Mouse (Mus musculus): ENCODE results near the gene Chat. TPM values are rescaled to one million over a fixed set of nuclear protein-coding genes. Genes with fewer than 3 reads are reported as not detected.

Gene Chat
- polyA plus RNA-seq, 1 experiment = not detected

DNA sequence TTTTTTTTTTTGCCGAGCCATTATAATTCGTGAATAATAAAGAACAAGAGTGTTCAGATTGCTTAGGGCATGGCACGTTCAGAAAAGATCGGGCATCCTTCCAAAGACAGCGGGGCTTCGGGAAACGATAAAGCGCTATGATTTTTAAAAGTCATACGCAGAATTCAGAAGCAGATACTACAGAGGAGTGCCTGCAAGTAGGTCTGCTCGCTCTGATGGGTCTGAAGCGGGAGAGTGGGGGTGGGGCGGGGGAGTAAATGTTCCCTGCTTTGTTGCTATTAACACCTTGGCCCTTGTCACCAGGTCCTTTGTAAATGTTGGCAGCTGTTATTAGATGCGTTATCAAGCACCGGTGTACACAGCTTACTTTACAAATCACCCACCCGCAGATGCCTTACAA lies 84.2 kb downstream of the Chat start:
- H3K36me3 ChIP-seq (ENCODE audit: control insufficient read depth, insufficient read depth, low read length) = no peaks in the 10 kb centered on the region

GRCm38 (mm10) chr14:32381066-32381465 lies 84.7 kb downstream of the Chat start:
- Histone ChIP-seq H3K36me3 (ENCODE audit: control insufficient read depth, insufficient read depth, low read length) (no peaks in the 10 kb centered on the region), H3K4me1 (ENCODE audit: control insufficient read depth, insufficient read depth, insufficient read length) (no peaks in the 10 kb centered on the region), H3K4me3 (ENCODE audit: extremely low read depth, insufficient read depth, insufficient read length) (no peak overlapping the region), H3K27me3 (ENCODE audit: control insufficient read depth, insufficient read depth, low read length) (no peaks in the 10 kb centered on the region), H3K27ac (ENCODE audit: insufficient read depth, low read length) (no peak overlapping the region)
- WGBS = 39% methylated on average over 7 of the region's 7 CpGs
- no peak for TF ChIP-seq CTCF (IDR thresholded peaks at IDR 0.05; ENCODE audit: extremely low read depth, insufficient read depth, insufficient read length, insufficient replicate concordance)
- no peak for TF ChIP-seq POLR2A (IDR thresholded peaks at IDR 0.05; ENCODE audit: low read depth, low read length)
- no peak for DNase-seq (ENCODE audit: low read depth in 1 of 2, low spot score in 2 of 2)

More for the DNA sequence above, 84.2 kb downstream of the Chat start:
- no peak overlapping the region for H3K4me3 ChIP-seq (ENCODE audit: extremely low read depth, insufficient read depth, insufficient read length)
- 50% methylated on average over 15 of the region's 15 CpGs for WGBS
- no peak overlapping the region for H3K27ac ChIP-seq (ENCODE audit: insufficient read depth, low read length)
- TF ChIP-seq CTCF (IDR thresholded peaks at IDR 0.05; ENCODE audit: extremely low read depth, insufficient read depth, insufficient read length, insufficient replicate concordance) (no peak), POLR2A (IDR thresholded peaks at IDR 0.05; ENCODE audit: low read depth, low read length) (no peak)
- no peaks in the 10 kb centered on the region for H3K4me1 ChIP-seq (ENCODE audit: control insufficient read depth, insufficient read depth, insufficient read length)
- no peaks in the 10 kb centered on the region for H3K27me3 ChIP-seq (ENCODE audit: control insufficient read depth, insufficient read depth, low read length)
- no peak for DNase-seq (ENCODE audit: low read depth in 1 of 2, low spot score in 2 of 2)

DNA sequence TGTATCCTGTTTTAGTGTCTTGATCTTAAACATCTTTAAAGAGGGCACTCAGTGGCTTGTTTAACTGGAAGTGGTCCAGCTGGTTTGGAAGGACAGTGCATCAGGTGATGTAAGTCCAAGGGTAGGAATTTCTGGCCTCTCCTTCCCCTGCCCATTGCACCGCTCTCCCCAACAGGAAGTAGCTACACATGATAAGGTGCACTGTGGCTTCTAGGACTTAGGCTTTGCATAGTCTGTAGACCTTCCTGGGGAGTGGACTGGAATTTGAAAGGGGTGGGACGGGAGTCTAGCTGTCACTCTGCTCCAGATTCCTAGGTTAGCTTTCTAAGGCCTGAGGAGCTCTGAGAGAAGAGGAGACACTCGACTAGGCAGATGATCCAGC lies 85.7 kb downstream of the Chat start:
- no peak overlapping the region for H3K4me3 ChIP-seq (ENCODE audit: extremely low read depth, insufficient read depth, insufficient read length)
- H3K27ac ChIP-seq (ENCODE audit: insufficient read depth, low read length) = no peak overlapping the region
- H3K4me1 ChIP-seq (ENCODE audit: control insufficient read depth, insufficient read depth, insufficient read length) = no peaks in the 10 kb centered on the region
- no peaks in the 10 kb centered on the region for H3K27me3 ChIP-seq (ENCODE audit: control insufficient read depth, insufficient read depth, low read length)
- WGBS = 33% methylated on average over 3 of the region's 3 CpGs
- no peak for DNase-seq (ENCODE audit: low read depth in 1 of 2, low spot score in 2 of 2)
- no peaks in the 10 kb centered on the region for H3K36me3 ChIP-seq (ENCODE audit: control insufficient read depth, insufficient read depth, low read length)
- no peak for TF ChIP-seq POLR2A (IDR thresholded peaks at IDR 0.05; ENCODE audit: low read depth, low read length)
- TF ChIP-seq CTCF (IDR thresholded peaks at IDR 0.05; ENCODE audit: extremely low read depth, insufficient read depth, insufficient read length, insufficient replicate concordance) = no peak

GRCm38 (mm10) chr14:32379395-32380098 lies 86.2 kb downstream of the Chat start:
- Histone ChIP-seq H3K27me3 (ENCODE audit: control insufficient read depth, insufficient read depth, low read length) (no peaks in the 10 kb centered on the region), H3K4me3 (ENCODE audit: extremely low read depth, insufficient read depth, insufficient read length) (no peak overlapping the region), H3K4me1 (ENCODE audit: control insufficient read depth, insufficient read depth, insufficient read length) (no peaks in the 10 kb centered on the region), H3K27ac (ENCODE audit: insufficient read depth, low read length) (no peak overlapping the region), H3K36me3 (ENCODE audit: control insufficient read depth, insufficient read depth, low read length) (no peaks in the 10 kb centered on the region)
- no peak for TF ChIP-seq POLR2A (IDR thresholded peaks at IDR 0.05; ENCODE audit: low read depth, low read length)
- TF ChIP-seq CTCF (IDR thresholded peaks at IDR 0.05; ENCODE audit: extremely low read depth, insufficient read depth, insufficient read length, insufficient replicate concordance) = no peak
- DNase-seq (ENCODE audit: low read depth in 1 of 2, low spot score in 2 of 2) = no peak
- WGBS = 28% methylated on average over 22 of the region's 22 CpGs

DNA sequence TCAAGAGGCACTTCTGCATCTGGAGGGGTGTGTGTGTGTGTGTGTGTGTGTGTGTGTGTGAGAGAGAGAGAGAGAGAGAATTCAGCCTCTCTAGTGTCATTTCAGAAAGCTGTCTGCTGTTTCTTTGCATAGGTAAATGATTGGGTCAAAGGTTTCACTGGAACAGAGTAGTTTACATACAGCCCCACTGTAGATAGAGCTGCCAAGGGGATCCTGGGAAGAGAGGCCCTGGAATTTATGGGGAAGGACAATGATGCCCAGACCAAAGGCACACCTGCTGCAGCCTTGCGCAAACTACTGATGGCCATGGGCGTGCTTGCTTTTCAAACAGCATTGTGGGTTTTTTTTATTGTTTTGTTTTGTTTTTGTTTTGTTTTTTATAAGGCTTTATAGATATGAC lies 93.3 kb downstream of the Chat start:
- Histone ChIP-seq H3K4me1 (ENCODE audit: control insufficient read depth, insufficient read depth, insufficient read length) (no peaks in the 10 kb centered on the region), H3K36me3 (ENCODE audit: control insufficient read depth, insufficient read depth, low read length) (no peaks in the 10 kb centered on the region), H3K27me3 (ENCODE audit: control insufficient read depth, insufficient read depth, low read length) (no peaks in the 10 kb centered on the region), H3K4me3 (ENCODE audit: extremely low read depth, insufficient read depth, insufficient read length) (no peak overlapping the region), H3K27ac (ENCODE audit: insufficient read depth, low read length) (no peak overlapping the region)
- WGBS = 87% methylated on average over 2 of the region's 2 CpGs
- TF ChIP-seq POLR2A (IDR thresholded peaks at IDR 0.05; ENCODE audit: low read depth, low read length) (no peak), CTCF (IDR thresholded peaks at IDR 0.05; ENCODE audit: extremely low read depth, insufficient read depth, insufficient read length, insufficient replicate concordance) (no peak)
- no peak for DNase-seq (ENCODE audit: low read depth in 1 of 2, low spot score in 2 of 2)

GRCm38 (mm10) chr14:32369756-32370155 lies 96.0 kb downstream of the Chat start:
- Histone ChIP-seq H3K4me3 (ENCODE audit: extremely low read depth, insufficient read depth, insufficient read length) (no peak overlapping the region), H3K27ac (ENCODE audit: insufficient read depth, low read length) (no peak overlapping the region), H3K36me3 (ENCODE audit: control insufficient read depth, insufficient read depth, low read length) (no peaks in the 10 kb centered on the region), H3K27me3 (ENCODE audit: control insufficient read depth, insufficient read depth, low read length) (no peaks in the 10 kb centered on the region), H3K4me1 (ENCODE audit: control insufficient read depth, insufficient read depth, insufficient read length) (no peaks in the 10 kb centered on the region)
- no peak for TF ChIP-seq POLR2A (IDR thresholded peaks at IDR 0.05; ENCODE audit: low read depth, low read length)
- TF ChIP-seq CTCF (IDR thresholded peaks at IDR 0.05; ENCODE audit: extremely low read depth, insufficient read depth, insufficient read length, insufficient replicate concordance) = no peak
- WGBS = 72% methylated on average over 7 of the region's 7 CpGs
- no peak for DNase-seq (ENCODE audit: low read depth in 1 of 2, low spot score in 2 of 2)

- H3K4me1 ChIP-seq (ENCODE audit: control insufficient read depth, insufficient read depth, insufficient read length) = no peaks in the 10 kb centered on the region
- 67% methylated on average over 7 of the region's 7 CpGs for WGBS
- TF ChIP-seq POLR2A (IDR thresholded peaks at IDR 0.05; ENCODE audit: low read depth, low read length) (no peak), CTCF (IDR thresholded peaks at IDR 0.05; ENCODE audit: extremely low read depth, insufficient read depth, insufficient read length, insufficient replicate concordance) (no peak)
Measured at GRCm38 (mm10) chr14:32364359-32364758, 101.4 kb downstream of the Chat start.

More at GRCm38 (mm10) chr14:32364359-32364758, 101.4 kb downstream of the Chat start:
- Histone ChIP-seq H3K27ac (ENCODE audit: insufficient read depth, low read length) (no peak overlapping the region), H3K4me3 (ENCODE audit: extremely low read depth, insufficient read depth, insufficient read length) (no peak overlapping the region), H3K36me3 (ENCODE audit: control insufficient read depth, insufficient read depth, low read length) (no peaks in the 10 kb centered on the region), H3K27me3 (ENCODE audit: control insufficient read depth, insufficient read depth, low read length) (no peaks in the 10 kb centered on the region)
- no peak for DNase-seq (ENCODE audit: low read depth in 1 of 2, low spot score in 2 of 2)

Other genes starting within 250 kb of the Chat start
- gene Ogdhl, start 144.0 kb downstream of the Chat start, polyA plus RNA-seq (2012; rRNA removed) = 0.12 and 0.14 TPM in 2 replicates
- not detected in 2 replicates for gene 1700024G13Rik, start 77.6 kb downstream of the Chat start, polyA plus RNA-seq (2012; rRNA removed)
- not detected in 2 replicates for gene Slc18a3, start 1.1 kb downstream of the Chat start, polyA plus RNA-seq (2012; rRNA removed)
- 3.7 and 4.1 TPM in 2 replicates for gene Ercc6, start 47.5 kb upstream of the Chat start, polyA plus RNA-seq (2012; rRNA removed)
- gene Prrxl1, start 133.4 kb upstream of the Chat start, polyA plus RNA-seq (2012; rRNA removed) = not detected in 2 replicates
- gene 3425401B19Rik, start 219.3 kb upstream of the Chat start, polyA plus RNA-seq (2012; rRNA removed) = 0.13 and 0.15 TPM in 2 replicates